Mouse (Mus musculus): ENCODE measurements around the gene Ttc33. TPM values are rescaled to one million over a fixed set of nuclear protein-coding genes. Genes with fewer than 3 reads are reported as not detected.

Ttc33 gene
- polyA plus RNA-seq (2015; fragmentation: Nextera tagmentation; extraction: Ambion mirVana): 33.3 and 36.3 TPM in 2 replicates

- peak within 1 kb of the TSS; percentile 75 for H3K27ac ChIP-seq (ENCODE audit: low read length)
- ATAC-seq (replicated peaks; ENCODE audit: extremely low read depth, insufficient read depth, low FRiP score): peak; percentile 81
- H3K4me3 ChIP-seq (ENCODE audit: low read length): peak within 1 kb of the TSS; percentile 79
- H3K27me3 ChIP-seq (ENCODE audit: control insufficient read depth, insufficient read depth, low read length): no peaks in the 10 kb centered on the region
- peak within 1 kb of the TSS; percentile 89 for H3K4me2 ChIP-seq (ENCODE audit: low read depth, low read length)
- peak within 1 kb of the TSS; percentile 81 for H3K9ac ChIP-seq (ENCODE audit: low read length)
- H3K36me3 ChIP-seq (ENCODE audit: control insufficient read depth, insufficient read depth): peaks cover 8% of the 10 kb centered on the region
- no peaks in the 10 kb centered on the region for H3K9me3 ChIP-seq (replicated peaks; ENCODE audit: control insufficient read depth, low read length)
- peaks cover 12% of the 10 kb centered on the region for H3K4me1 ChIP-seq (ENCODE audit: control insufficient read depth, insufficient read depth, low read length)
- under 1% methylated on average over 55 of the region's 55 CpGs for WGBS
Measured at GRCm38 (mm10) chr15:5185366-5186292, at the start of gene Ttc33. Ttc33 (plus strand) TSS chr15:5185525.

GRCm38 (mm10) chr15:5138021-5138856 lies 47.1 kb upstream of the Ttc33 start:
- H3K4me1 ChIP-seq (ENCODE audit: control insufficient read depth, insufficient read depth, low read length): peaks cover 7% of the 10 kb centered on the region
- H3K4me3 ChIP-seq (ENCODE audit: low read length): no peak overlapping the region
- ATAC-seq (replicated peaks; ENCODE audit: extremely low read depth, insufficient read depth, low FRiP score): no peak; the same call in 1 of the 2 replicates

GRCm38 (mm10) chr15:5139366-5139765 lies 46.0 kb upstream of the Ttc33 start:
- WGBS: 66% methylated on average over 2 of the region's 2 CpGs
- Histone ChIP-seq H3K4me2 (ENCODE audit: low read depth, low read length) (no peak overlapping the region), H3K36me3 (ENCODE audit: control insufficient read depth, insufficient read depth) (no peaks in the 10 kb centered on the region), H3K4me3 (ENCODE audit: low read length) (no peak overlapping the region), H3K9ac (ENCODE audit: low read length) (no peak overlapping the region), H3K27ac (ENCODE audit: low read length) (no peak overlapping the region), H3K4me1 (ENCODE audit: control insufficient read depth, insufficient read depth, low read length) (peaks cover 7% of the 10 kb centered on the region), H3K27me3 (ENCODE audit: control insufficient read depth, insufficient read depth, low read length) (no peaks in the 10 kb centered on the region), H3K9me3 (replicated peaks; ENCODE audit: control insufficient read depth, low read length) (no peaks in the 10 kb centered on the region)
- no peak for ATAC-seq (replicated peaks; ENCODE audit: extremely low read depth, insufficient read depth, low FRiP score)

More at GRCm38 (mm10) chr15:5138021-5138856, 47.1 kb upstream of the Ttc33 start:
- no peaks in the 10 kb centered on the region for H3K36me3 ChIP-seq (ENCODE audit: control insufficient read depth, insufficient read depth)
- H3K27me3 ChIP-seq (ENCODE audit: control insufficient read depth, insufficient read depth, low read length): no peaks in the 10 kb centered on the region
- no peaks in the 10 kb centered on the region for H3K9me3 ChIP-seq (replicated peaks; ENCODE audit: control insufficient read depth, low read length)
- H3K27ac ChIP-seq (ENCODE audit: low read length): no peak overlapping the region
- 54% methylated on average over 9 of the region's 9 CpGs for WGBS
- no peak overlapping the region for H3K9ac ChIP-seq (ENCODE audit: low read length)
- no peak overlapping the region for H3K4me2 ChIP-seq (ENCODE audit: low read depth, low read length)

GRCm38 (mm10) chr15:5139863-5140262 lies 45.5 kb upstream of the Ttc33 start:
- H3K4me2 ChIP-seq (ENCODE audit: low read depth, low read length): no peak overlapping the region
- no peak for ATAC-seq (replicated peaks; ENCODE audit: extremely low read depth, insufficient read depth, low FRiP score)
- H3K27ac ChIP-seq (ENCODE audit: low read length): no peak overlapping the region
- H3K9me3 ChIP-seq (replicated peaks; ENCODE audit: control insufficient read depth, low read length): no peaks in the 10 kb centered on the region
- no peaks in the 10 kb centered on the region for H3K27me3 ChIP-seq (ENCODE audit: control insufficient read depth, insufficient read depth, low read length)
- no peak overlapping the region for H3K9ac ChIP-seq (ENCODE audit: low read length)
- no peak overlapping the region for H3K4me3 ChIP-seq (ENCODE audit: low read length)
- H3K36me3 ChIP-seq (ENCODE audit: control insufficient read depth, insufficient read depth): no peaks in the 10 kb centered on the region
- H3K4me1 ChIP-seq (ENCODE audit: control insufficient read depth, insufficient read depth, low read length): peaks cover 12% of the 10 kb centered on the region
- 76% methylated on average over 7 of the region's 7 CpGs for WGBS

GRCm38 (mm10) chr15:5140357-5140756 lies 45.0 kb upstream of the Ttc33 start:
- H3K9ac ChIP-seq (ENCODE audit: low read length): no peak overlapping the region
- ATAC-seq (replicated peaks; ENCODE audit: extremely low read depth, insufficient read depth, low FRiP score): no peak
- H3K9me3 ChIP-seq (replicated peaks; ENCODE audit: control insufficient read depth, low read length): no peaks in the 10 kb centered on the region
- H3K4me1 ChIP-seq (ENCODE audit: control insufficient read depth, insufficient read depth, low read length): peaks cover 17% of the 10 kb centered on the region
- no peaks in the 10 kb centered on the region for H3K27me3 ChIP-seq (ENCODE audit: control insufficient read depth, insufficient read depth, low read length)
- H3K4me3 ChIP-seq (ENCODE audit: low read length): no peak overlapping the region
- no peaks in the 10 kb centered on the region for H3K36me3 ChIP-seq (ENCODE audit: control insufficient read depth, insufficient read depth)
- no peak overlapping the region for H3K27ac ChIP-seq (ENCODE audit: low read length)
- H3K4me2 ChIP-seq (ENCODE audit: low read depth, low read length): no peak overlapping the region

- H3K4me3 ChIP-seq (ENCODE audit: low read length): no peak overlapping the region
- no peaks in the 10 kb centered on the region for H3K27me3 ChIP-seq (ENCODE audit: control insufficient read depth, insufficient read depth, low read length)
- H3K9me3 ChIP-seq (replicated peaks; ENCODE audit: control insufficient read depth, low read length): no peaks in the 10 kb centered on the region
- no peaks in the 10 kb centered on the region for H3K36me3 ChIP-seq (ENCODE audit: control insufficient read depth, insufficient read depth)
- 58% methylated on average over 5 of the region's 5 CpGs for WGBS
- no peak for ATAC-seq (replicated peaks; ENCODE audit: extremely low read depth, insufficient read depth, low FRiP score)
- H3K4me1 ChIP-seq (ENCODE audit: control insufficient read depth, insufficient read depth, low read length): peaks cover 20% of the 10 kb centered on the region
- no peak overlapping the region for H3K4me2 ChIP-seq (ENCODE audit: low read depth, low read length)
- H3K9ac ChIP-seq (ENCODE audit: low read length): no peak overlapping the region
- no peak overlapping the region for H3K27ac ChIP-seq (ENCODE audit: low read length)
Measured at GRCm38 (mm10) chr15:5142047-5142446, 43.3 kb upstream of the Ttc33 start.

GRCm38 (mm10) chr15:5142714-5143113 lies 42.6 kb upstream of the Ttc33 start:
- WGBS: 77% methylated on average over 5 of the region's 5 CpGs
- Histone ChIP-seq H3K27ac (ENCODE audit: low read length) (no peak overlapping the region), H3K27me3 (ENCODE audit: control insufficient read depth, insufficient read depth, low read length) (no peaks in the 10 kb centered on the region), H3K36me3 (ENCODE audit: control insufficient read depth, insufficient read depth) (no peaks in the 10 kb centered on the region), H3K9ac (ENCODE audit: low read length) (no peak overlapping the region), H3K9me3 (replicated peaks; ENCODE audit: control insufficient read depth, low read length) (no peaks in the 10 kb centered on the region), H3K4me3 (ENCODE audit: low read length) (no peak overlapping the region), H3K4me1 (ENCODE audit: control insufficient read depth, insufficient read depth, low read length) (peaks cover 20% of the 10 kb centered on the region), H3K4me2 (ENCODE audit: low read depth, low read length) (no peak overlapping the region)
- ATAC-seq (replicated peaks; ENCODE audit: extremely low read depth, insufficient read depth, low FRiP score): no peak

GRCm38 (mm10) chr15:5143361-5144020 lies 41.8 kb upstream of the Ttc33 start, which contains the start of gene Prkaa1:
Prkaa1 (plus strand) TSS chr15:5143861.
- H3K27ac ChIP-seq (ENCODE audit: low read length): peak within 1 kb of the TSS; percentile 86
- H3K4me3 ChIP-seq (ENCODE audit: low read length): peak within 1 kb of the TSS; percentile 89
- H3K36me3 ChIP-seq (ENCODE audit: control insufficient read depth, insufficient read depth): no peaks in the 10 kb centered on the region
- no peaks in the 10 kb centered on the region for H3K9me3 ChIP-seq (replicated peaks; ENCODE audit: control insufficient read depth, low read length)
- under 1% methylated on average over 66 of the region's 80 CpGs for WGBS
- peak within 1 kb of the TSS; percentile 90 for H3K4me2 ChIP-seq (ENCODE audit: low read depth, low read length)
- no peaks in the 10 kb centered on the region for H3K27me3 ChIP-seq (ENCODE audit: control insufficient read depth, insufficient read depth, low read length)
- peak within 1 kb of the TSS; percentile 87 for H3K9ac ChIP-seq (ENCODE audit: low read length)
- peak; percentile 89 for ATAC-seq (replicated peaks; ENCODE audit: extremely low read depth, insufficient read depth, low FRiP score)
- H3K4me1 ChIP-seq (ENCODE audit: control insufficient read depth, insufficient read depth, low read length): peaks cover 13% of the 10 kb centered on the region

Measured in heart, embryonic 16.5 days (tissue).